Comparison of ENCODE assay signal across 15 mouse cellular contexts in the genomic region with DNA sequence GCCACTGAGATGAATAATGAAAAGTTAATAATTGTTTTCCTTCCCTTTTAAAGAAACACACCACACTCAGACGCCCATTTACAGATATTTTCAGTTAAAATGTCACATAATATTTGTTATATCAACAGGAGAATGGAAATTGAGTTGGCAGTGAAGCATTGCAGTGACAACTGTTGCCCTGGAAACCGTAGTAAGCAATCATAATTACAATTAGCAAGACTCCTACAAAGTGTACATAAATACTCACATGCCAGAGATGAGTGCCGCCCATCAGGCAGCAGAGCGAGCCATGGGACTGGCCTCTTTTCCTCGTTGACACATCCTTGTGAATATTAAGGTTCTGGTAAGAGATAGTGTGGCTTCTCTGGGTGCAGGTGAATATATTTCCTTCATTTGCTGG.
"Had no signal": no experiment of that assay in that cellular context is flagged by ENCODE, and none has a peak within 500 bp of the region (broad histone marks: within the 10 kb centered on the region; RNA-seq: fewer than 3 reads in every experiment).

No protein-coding gene starts in this region.

- ATAC-seq: midbrain, embryonic 15.5 days had no signal

- H3K36me3 ChIP-seq: kidney, embryonic 15.5 days; liver, embryonic 13.5 days; midbrain, embryonic 12.5 days; midbrain, embryonic 15.5 days; neural tube, embryonic 13.5 days had no signal

- H3K9ac ChIP-seq: kidney, embryonic 15.5 days; liver, embryonic 13.5 days; midbrain, embryonic 12.5 days; midbrain, embryonic 15.5 days; neural tube, embryonic 13.5 days had no signal

- DNase-seq: kidney, adult 8-10 months; kidney, postnatal 10 days; kidney, postnatal 36 days; liver, embryonic 13.5 days; lung, adult 2 months; lung, postnatal 14 days; lung, postnatal 4 days; right cerebral cortex, postnatal 25 days; thymus, adult 18-20 months; thymus, postnatal 36 days had no signal

- H3K9me3 ChIP-seq: kidney, embryonic 15.5 days; liver, embryonic 13.5 days; midbrain, embryonic 12.5 days; midbrain, embryonic 15.5 days; neural tube, embryonic 13.5 days had no signal

- H3K4me3 ChIP-seq: kidney, embryonic 15.5 days; liver, embryonic 13.5 days; midbrain, embryonic 12.5 days; midbrain, embryonic 15.5 days; myocyte; neural tube, embryonic 13.5 days had no signal

- H3K27ac ChIP-seq: kidney, embryonic 15.5 days; liver, embryonic 13.5 days; midbrain, embryonic 12.5 days; midbrain, embryonic 15.5 days; neural tube, embryonic 13.5 days had no signal

- H3K27me3 ChIP-seq: kidney, embryonic 15.5 days; liver, embryonic 13.5 days; midbrain, embryonic 12.5 days; midbrain, embryonic 15.5 days; neural tube, embryonic 13.5 days had no signal

- H3K4me2 ChIP-seq: kidney, embryonic 15.5 days; liver, embryonic 13.5 days; midbrain, embryonic 12.5 days; midbrain, embryonic 15.5 days; neural tube, embryonic 13.5 days had no signal

- H3K4me1 ChIP-seq: kidney, embryonic 15.5 days; liver, embryonic 13.5 days; midbrain, embryonic 15.5 days had no signal
